Mouse (Mus musculus) retina, embryonic 14.5 days (tissue): ENCODE data around the gene Lmod3.

Experiments
- DNase-seq: peaks from one replicate; pipeline ENCODE4 v3.0.0-alpha.2; 2015; ENCODE audit warnings: low spot score

Gene Lmod3

DNA sequence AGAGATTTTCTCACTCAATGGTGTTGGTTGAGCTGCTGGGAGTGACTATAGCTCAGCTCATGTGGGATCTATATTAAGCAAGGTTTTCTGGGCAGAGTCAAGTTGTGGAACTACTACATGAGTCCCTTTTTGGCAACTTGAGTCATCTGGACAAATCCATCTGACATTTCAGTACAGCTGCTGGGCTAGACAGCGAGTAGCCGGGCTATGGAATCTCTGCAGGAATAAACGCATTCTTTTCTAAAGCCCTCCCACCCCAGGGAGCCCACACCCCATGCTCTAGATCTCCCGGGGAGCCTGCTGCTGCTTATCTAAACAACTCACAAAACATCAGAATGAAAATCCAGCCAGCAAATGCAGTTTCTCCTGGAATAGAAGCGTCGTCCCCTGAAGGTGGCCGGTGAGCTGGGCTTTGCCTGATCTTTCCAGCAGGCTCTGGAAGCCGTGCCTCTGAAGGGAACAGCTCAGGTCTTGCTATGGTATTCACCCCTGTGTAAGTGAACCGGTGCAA, at the start of gene Lmod3:
Gene Lmod3 (minus strand): TSS at position 49 of the 511 bp plus-strand sequence.
- no peak for DNase-seq

DNA sequence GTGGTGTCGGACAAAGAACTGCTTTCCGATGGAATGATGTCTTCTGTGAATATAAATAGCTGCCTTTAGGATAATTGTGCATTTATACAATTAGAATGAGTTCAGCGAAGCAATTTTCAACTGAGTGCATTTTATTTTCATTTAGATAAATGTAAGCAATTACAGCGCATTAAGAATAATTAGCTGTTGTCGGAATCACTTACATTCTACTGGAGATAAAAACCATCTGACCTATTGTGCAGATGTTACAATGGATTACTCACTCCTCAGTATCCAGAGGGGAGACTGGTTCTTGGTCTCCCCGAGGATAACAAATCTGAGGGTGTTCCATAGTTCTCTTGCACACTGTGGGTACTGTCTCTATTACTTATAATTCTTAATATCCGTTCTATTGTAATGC, 49.7 kb upstream of the Lmod3 start:
- peak; percentile 47 for DNase-seq

- DNase-seq = no peak
Observed at GRCm38 (mm10) chr6:97300659-97301058, 48.1 kb upstream of the Lmod3 start.

- DNase-seq = no peak
Observed at GRCm38 (mm10) chr6:97300180-97300579, 47.6 kb upstream of the Lmod3 start.

DNA sequence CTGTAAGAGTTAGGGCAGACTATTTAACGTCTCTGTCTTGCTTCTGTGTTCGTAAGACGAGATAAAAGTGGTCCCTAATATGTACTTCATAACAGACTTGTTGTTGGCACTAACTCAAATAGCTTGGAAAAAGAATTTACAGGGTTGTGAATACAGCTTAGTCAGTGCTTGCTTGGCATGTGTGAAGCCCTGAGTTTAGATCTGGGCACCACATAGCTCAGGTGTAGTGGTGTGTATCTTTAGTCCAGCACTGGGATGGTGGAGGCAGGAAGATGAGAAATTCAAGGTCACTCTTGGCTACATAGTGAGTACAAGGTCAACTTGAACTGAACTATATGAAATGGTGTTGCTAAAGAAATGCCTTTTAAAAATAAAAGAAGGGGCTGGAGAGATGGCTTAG, 44.6 kb upstream of the Lmod3 start:
- no peak for DNase-seq

DNA sequence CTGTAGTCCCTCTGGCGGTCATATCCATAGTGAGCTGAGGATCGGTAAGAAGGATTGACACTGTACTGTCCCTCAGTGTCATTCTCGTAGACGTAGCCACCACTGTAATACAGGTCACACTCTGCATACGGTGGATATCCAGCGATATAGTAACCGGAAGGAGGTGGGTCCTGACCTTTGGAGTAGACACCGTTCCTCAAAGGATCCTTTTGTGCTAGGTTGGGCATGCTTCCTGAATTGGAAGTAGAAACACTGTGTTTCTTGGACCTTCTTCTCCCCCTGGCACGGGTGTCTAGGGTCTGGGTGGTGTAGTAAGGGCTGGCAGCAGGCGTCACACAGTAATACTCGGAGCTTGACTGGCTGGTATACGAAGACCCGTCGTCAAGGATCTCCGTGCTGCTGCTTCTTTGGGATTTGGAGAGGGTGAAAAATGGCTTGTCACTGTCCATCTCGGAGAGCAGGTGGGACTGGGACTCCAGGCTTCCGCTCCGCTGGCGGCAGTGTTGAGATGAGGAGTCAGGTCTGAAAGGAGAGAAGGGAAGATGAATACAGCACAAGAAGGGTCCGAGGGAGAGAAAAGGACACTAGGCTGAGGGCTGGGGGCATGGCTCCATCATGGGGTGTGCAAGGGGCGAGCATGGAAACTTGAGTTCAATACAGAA, 43.4 kb upstream of the Lmod3 start:
- no peak for DNase-seq

DNA sequence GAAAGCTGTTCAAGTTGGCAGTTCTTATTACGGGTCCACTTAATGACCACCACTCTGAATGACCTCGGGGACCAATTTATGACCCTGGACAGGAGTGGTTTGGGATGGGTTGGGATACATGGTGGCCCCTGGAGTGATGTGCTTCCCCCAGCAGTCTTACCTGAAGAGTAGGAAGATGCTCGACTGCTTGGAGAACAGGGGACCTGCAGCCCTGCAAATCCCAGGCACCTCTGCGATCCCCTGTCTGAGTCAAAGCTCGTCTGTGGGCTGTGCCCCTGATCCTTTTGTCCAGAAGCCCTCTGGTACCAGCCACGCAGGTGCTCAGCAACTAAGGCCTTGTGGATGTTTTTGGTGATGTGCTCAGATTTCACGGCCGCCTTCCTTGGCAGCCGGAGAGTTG, 42.9 kb upstream of the Lmod3 start:
- no peak for DNase-seq

GRCm38 (mm10) chr6:97293667-97294569, 41.4 kb upstream of the Lmod3 start:
- DNase-seq = no peak

DNA sequence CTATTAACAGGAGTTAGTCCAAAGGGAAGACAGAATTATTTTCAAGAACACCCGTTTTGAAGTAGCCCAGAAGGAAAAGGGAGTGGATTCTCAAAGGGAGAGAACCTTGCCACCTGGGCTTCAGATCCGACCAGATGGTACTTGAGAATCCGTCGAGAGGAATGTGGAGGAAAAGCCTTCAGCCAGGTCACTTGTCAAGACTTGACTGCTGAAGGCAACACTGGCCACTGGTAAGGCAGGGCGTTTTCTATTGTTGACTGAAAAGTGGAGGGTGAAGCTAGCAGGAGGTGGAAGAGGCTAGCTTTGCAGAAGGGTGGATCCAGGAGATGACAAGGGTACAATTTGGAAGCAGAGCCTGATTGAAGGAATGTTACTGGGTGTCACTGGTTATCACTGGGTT, 40.3 kb upstream of the Lmod3 start:
- DNase-seq = no peak

GRCm38 (mm10) chr6:97292096-97292495, 39.5 kb upstream of the Lmod3 start:
- no peak for DNase-seq

- DNase-seq = no peak
Observed at GRCm38 (mm10) chr6:97291159-97291908, 38.8 kb upstream of the Lmod3 start.

DNA sequence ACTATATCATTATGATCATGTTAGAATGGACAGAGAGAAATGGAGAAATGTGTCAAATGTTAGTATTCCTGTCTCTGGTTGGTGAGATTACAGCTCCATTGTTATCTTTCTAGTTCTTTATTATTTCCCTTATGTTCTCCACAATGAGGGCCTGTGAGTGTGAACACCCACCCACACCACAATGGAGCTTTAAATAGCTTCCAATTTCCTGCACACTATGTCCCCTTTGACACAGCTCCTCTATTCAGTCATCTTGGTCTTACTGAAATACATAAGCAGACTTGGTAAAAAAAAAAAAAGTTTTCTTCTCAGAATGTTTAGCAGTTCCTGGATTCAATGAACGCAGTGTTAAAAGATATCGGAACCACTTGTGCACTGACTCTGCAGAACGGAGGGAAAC, 38.1 kb upstream of the Lmod3 start:
- DNase-seq = no peak

- DNase-seq = no peak
Observed at GRCm38 (mm10) chr6:97289838-97290237, 37.3 kb upstream of the Lmod3 start.

GRCm38 (mm10) chr6:97289316-97289820, 36.8 kb upstream of the Lmod3 start:
- DNase-seq = no peak

DNA sequence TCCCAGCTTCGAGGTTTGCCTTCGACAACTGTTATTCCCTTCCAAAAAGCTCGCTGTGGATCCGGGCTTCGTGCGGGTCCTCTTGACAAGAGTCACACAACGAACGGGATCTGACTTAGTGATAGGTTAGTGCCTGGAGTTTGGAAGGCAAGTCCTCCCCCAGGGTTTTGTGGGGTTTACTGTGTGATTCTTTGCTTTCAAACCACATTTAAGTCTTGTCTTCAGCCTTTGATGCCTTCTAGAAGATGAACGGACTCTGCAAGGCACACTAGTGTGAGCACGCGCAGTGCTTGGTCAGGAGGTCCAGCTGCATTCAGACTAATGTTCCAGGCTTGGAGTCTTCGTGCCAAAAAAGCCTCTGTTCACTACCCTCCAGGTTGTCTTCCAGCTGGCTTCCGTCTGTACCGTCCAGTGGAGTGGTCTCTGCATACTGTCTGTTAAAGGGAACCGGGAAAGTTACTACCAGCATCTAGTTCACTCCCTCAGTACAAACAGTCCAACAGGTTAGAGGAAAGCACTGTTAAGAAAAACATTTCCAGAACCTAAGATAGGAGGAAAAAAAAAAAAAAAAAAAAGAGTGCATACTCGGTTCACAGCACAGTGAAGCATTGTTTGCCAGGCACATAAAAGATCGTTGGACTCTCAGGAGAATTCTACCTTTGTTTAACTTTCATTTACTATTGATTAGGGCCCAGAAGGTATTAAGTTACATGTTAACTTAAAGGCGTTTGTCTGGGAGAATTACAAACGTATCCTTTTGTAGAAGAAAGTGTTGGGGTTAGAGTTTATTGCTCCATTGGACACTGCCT, 35.7 kb upstream of the Lmod3 start:
- no peak for DNase-seq

GRCm38 (mm10) chr6:97286332-97286731, 33.8 kb upstream of the Lmod3 start:
- DNase-seq = no peak

DNA sequence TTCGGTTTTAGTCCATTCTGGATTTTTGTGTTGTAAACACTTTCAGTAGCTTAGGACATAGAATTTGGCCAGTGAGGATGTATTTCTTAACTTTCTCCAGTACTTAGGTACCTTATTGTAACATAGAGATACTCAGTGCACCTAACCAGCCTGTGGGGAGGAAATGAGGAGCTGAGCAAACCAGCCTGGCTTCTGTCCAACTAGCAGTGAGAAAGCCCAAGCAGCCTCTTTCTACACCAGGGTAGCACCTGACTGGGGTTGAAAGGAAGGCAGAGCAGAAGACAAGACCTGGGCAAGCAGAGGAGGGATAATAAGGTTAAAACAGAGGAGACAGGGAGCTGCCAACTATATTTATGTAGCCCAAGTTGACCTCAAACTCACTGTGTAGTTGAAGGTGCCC, 31.1 kb upstream of the Lmod3 start:
- DNase-seq = no peak

GRCm38 (mm10) chr6:97278878-97279277, 26.3 kb upstream of the Lmod3 start:
- no peak for DNase-seq

GRCm38 (mm10) chr6:97278014-97278787, 25.6 kb upstream of the Lmod3 start:
- DNase-seq = peak; percentile 87

GRCm38 (mm10) chr6:97276890-97277497, 24.4 kb upstream of the Lmod3 start:
- DNase-seq = no peak
